Mouse (Mus musculus) neural tube, embryonic 10.5 days (tissue): ENCODE data around the gene Gm5592.
"Not testable (repeated sequence)": the region's sequence is repeated elsewhere in the genome, so short reads cannot be mapped to it uniquely, and the experiment has no call there.

Experiments
- DNase-seq: peaks from one replicate; pipeline ENCODE4 v3.0.0-alpha.2; 2017; ENCODE audit warnings: low spot score; ENCODE audit errors: extremely low spot score

The Gm5592 gene

DNA sequence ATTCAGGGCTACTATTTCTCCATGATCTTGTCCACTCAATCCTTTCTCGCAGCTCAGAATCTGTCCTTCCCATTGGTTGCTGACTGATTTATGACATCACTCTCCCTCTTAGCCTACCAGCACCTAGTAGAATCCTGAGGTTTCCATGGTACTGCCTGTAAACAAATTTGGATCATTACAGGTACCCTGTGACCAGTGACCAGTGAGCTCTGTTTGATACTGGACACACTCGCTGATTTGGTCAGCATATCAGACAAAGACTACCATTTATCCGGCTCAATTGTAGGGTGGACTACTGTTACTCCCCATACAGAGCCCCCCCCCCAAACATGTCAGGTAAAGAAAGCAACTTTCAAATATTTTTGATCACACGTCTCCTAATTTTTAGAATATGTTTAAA, at the start of gene Gm5592:
Gene Gm5592, plus strand, starts transcription at position 301 of the 400 bp plus-strand sequence.
- DNase-seq = not testable (repeated sequence)

DNA sequence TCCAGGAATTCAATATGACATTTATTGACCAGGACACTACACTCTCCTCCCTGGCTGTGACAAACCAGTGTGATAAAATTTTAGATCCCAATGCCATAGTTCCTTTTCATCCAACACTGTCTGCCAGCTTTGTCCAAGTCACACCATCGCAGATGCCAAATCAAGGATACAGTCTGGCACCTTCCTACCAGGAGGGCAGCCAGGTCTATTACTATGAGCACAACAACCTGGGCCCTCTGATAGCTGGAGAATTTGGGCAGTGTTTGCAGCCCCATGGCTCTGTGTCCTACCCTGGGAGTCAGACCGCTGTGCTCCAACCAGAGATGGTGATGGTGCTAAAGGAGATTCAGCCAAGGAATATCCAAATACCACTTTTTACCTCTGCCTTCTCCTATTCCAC, 2.2 kb downstream of the Gm5592 start:
- not testable (repeated sequence) for DNase-seq

DNA sequence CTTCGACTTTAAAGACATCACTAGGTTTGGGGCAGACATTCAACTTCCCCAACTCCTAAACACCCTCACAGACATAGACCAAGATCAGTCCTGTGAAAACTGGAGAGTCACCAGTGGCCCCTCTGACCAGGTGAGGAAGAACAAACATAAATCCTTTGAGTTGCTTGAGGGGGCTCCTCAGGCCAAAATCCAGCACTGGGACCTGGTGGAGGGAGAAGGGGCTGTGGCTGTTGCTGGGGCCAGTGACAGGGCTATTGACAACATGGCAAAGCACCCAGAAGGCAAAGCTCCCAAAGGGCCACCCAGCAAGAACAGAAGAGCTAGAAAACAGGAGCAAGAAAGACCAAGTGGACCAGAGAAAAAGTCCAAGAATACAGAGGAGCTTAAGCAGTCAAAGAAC, 4.2 kb downstream of the Gm5592 start:
- not testable (repeated sequence) for DNase-seq

DNA sequence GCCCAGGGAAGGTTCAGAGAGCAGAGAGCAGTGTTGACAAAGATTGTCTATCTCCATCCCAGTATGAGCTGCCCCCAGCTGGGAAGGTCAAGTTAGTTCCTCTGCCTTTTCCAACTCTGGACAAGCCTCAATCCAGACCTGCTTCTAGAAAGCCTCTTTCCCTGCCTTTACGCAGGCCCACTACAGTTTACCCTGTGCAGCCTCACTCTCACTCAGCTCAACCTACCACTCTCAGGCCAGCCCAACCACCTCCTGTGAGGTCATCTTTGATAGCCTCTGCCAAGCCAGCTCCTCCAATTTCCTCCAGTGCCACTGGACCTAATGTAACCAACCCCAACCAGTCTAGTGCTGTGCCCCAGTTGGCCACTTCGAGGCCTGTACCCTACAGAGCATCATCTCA, 4.9 kb downstream of the Gm5592 start:
- not testable (repeated sequence) for DNase-seq

DNA sequence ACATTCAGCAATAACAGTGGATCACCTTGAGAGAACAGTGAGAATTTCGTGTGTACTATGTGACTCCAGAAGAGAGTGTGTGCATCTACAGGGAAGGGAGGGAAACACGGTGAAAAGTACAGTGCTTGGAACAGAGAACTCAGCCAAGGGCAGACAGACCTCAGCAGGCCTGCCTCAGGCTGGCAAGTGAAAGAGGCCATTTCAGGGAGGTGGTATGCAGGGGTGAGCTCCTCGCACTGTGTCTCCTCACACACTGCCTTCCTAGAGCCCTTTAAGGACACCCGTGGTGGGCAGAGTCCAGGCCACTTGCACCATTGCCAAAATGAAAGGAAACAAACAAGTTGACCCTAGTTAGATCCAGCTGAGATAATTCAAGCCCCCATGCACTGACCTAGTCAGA, 40.0 kb downstream of the Gm5592 start:
- no peak for DNase-seq
